Mouse (Mus musculus): ENCODE measurements around the gene Eml1. TPM values are rescaled to one million over a fixed set of nuclear protein-coding genes. Genes with fewer than 3 reads are reported as not detected.
A peak's percentile ranks its signal among the peaks of the same experiment; 100 is the strongest.
"Not testable (repeated sequence)": the region's sequence is repeated elsewhere in the genome, so short reads cannot be mapped to it uniquely, and the experiment has no call there.

Gene Eml1
- polyA plus RNA-seq, 1 experiment from 2014 or later = 68.6 TPM

DNA sequence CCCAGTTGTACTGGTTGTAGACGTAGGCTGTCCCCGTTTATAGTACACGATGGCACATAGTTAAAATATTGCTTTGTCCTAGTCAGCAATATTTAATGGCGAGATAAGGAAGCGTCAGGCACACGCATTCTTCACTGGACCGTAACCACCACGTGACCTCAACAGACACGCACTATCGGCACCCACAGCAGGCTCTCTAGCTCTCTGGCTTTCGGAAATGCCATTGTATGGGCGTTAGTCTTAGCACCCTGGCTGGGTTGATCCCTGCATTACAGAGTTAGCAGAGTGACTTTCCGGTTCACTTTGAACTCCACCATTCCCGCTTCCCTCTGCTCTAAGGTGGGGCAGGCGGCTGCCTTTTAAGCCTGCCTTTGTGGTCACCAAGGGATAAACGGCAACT, 132.8 kb downstream of the Eml1 start:
- no peak overlapping the region for H3K4me3 ChIP-seq (ENCODE audit: low read depth, low read length)
- 0 out of 2 replicates have a peak, but pooled peaks cover 3% of the 10 kb centered on the region for H3K36me3 ChIP-seq (ENCODE audit: control insufficient read depth, insufficient read depth, low read length)
- H3K4me1 ChIP-seq (ENCODE audit: control insufficient read depth, insufficient read depth, low read length) = no peaks in the 10 kb centered on the region
- H3K4me2 ChIP-seq (replicated peaks; ENCODE audit: low read depth, low read length) = peak overlapping the region; percentile 4; the same call in 1 of the 2 replicates
- H3K9me3 ChIP-seq (ENCODE audit: control insufficient read depth, low read depth, low read length) = no peaks in the 10 kb centered on the region
- 41% methylated on average over 16 of the region's 16 CpGs for WGBS
- H3K9ac ChIP-seq (replicated peaks; ENCODE audit: low read depth, low read length) = no peak overlapping the region
- no peak for ATAC-seq (ENCODE audit: insufficient number of reproducible peaks, insufficient read depth, low FRiP score, low read depth)
- H3K27ac ChIP-seq (ENCODE audit: low read length) = no peak overlapping the region
- no peaks in the 10 kb centered on the region for H3K27me3 ChIP-seq (ENCODE audit: control insufficient read depth, insufficient read depth, low read length)

GRCm38 (mm10) chr12:108505846-108506245, 135.1 kb downstream of the Eml1 start:
- H3K4me1 ChIP-seq (ENCODE audit: control insufficient read depth, insufficient read depth, low read length) = no peaks in the 10 kb centered on the region; the same call in 1 of the 2 replicates
- H3K9me3 ChIP-seq (ENCODE audit: control insufficient read depth, low read depth, low read length) = no peaks in the 10 kb centered on the region
- no peak overlapping the region for H3K9ac ChIP-seq (replicated peaks; ENCODE audit: low read depth, low read length)
- no peaks in the 10 kb centered on the region for H3K27me3 ChIP-seq (ENCODE audit: control insufficient read depth, insufficient read depth, low read length)
- no peak for ATAC-seq (ENCODE audit: insufficient number of reproducible peaks, insufficient read depth, low FRiP score, low read depth)
- 87% methylated on average over 2 of the region's 2 CpGs for WGBS
- no peak overlapping the region for H3K4me3 ChIP-seq (ENCODE audit: low read depth, low read length)
- H3K27ac ChIP-seq (ENCODE audit: low read length) = no peak overlapping the region
- 0 out of 2 replicates have a peak, but pooled peaks cover 3% of the 10 kb centered on the region for H3K36me3 ChIP-seq (ENCODE audit: control insufficient read depth, insufficient read depth, low read length)
- H3K4me2 ChIP-seq (replicated peaks; ENCODE audit: low read depth, low read length) = no peak overlapping the region

DNA sequence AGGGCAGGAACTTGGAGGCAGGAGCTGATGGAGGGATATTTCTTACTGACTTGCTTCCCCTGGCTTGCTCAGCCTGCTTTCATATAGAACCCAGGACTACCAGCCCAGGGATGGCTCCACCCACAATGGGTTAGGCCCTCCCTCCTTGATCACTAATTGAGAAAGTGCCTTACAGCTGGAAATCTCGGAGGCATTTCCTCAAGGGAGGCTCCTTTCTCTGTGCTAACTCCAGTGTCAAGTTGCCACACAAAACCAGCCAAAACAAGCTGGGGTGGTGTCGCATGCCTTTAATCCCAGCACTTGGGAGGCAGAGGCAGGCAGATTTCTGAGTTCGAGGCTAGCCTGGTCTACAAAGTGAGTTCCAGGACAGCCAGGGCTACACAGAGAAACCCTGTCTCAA, 136.3 kb downstream of the Eml1 start:
- ATAC-seq (ENCODE audit: insufficient number of reproducible peaks, insufficient read depth, low FRiP score, low read depth); H3K27me3 ChIP-seq (ENCODE audit: control insufficient read depth, insufficient read depth, low read length); H3K4me2 ChIP-seq (replicated peaks; ENCODE audit: low read depth, low read length); H3K4me3 ChIP-seq (ENCODE audit: low read depth, low read length); H3K9me3 ChIP-seq (ENCODE audit: control insufficient read depth, low read depth, low read length); H3K4me1 ChIP-seq (ENCODE audit: control insufficient read depth, insufficient read depth, low read length); H3K27ac ChIP-seq (ENCODE audit: low read length); H3K9ac ChIP-seq (replicated peaks; ENCODE audit: low read depth, low read length); H3K36me3 ChIP-seq (ENCODE audit: control insufficient read depth, insufficient read depth, low read length): not testable (repeated sequence)
- WGBS = 79% methylated on average over 3 of the region's 3 CpGs

GRCm38 (mm10) chr12:108510571-108510970, 139.8 kb downstream of the Eml1 start:
- no peak overlapping the region for H3K4me2 ChIP-seq (replicated peaks; ENCODE audit: low read depth, low read length)
- H3K27me3 ChIP-seq (ENCODE audit: control insufficient read depth, insufficient read depth, low read length) = no peaks in the 10 kb centered on the region
- no peak overlapping the region for H3K27ac ChIP-seq (ENCODE audit: low read length)
- no peaks in the 10 kb centered on the region for H3K9me3 ChIP-seq (ENCODE audit: control insufficient read depth, low read depth, low read length)
- no peak overlapping the region for H3K4me3 ChIP-seq (ENCODE audit: low read depth, low read length)
- H3K36me3 ChIP-seq (ENCODE audit: control insufficient read depth, insufficient read depth, low read length) = no peaks in the 10 kb centered on the region; the same call in 1 of the 2 replicates
- H3K4me1 ChIP-seq (ENCODE audit: control insufficient read depth, insufficient read depth, low read length) = no peaks in the 10 kb centered on the region; the same call in 1 of the 2 replicates
- H3K9ac ChIP-seq (replicated peaks; ENCODE audit: low read depth, low read length) = no peak overlapping the region
- ATAC-seq (ENCODE audit: insufficient number of reproducible peaks, insufficient read depth, low FRiP score, low read depth) = no peak
- WGBS = 61% methylated on average over 7 of the region's 7 CpGs

- Histone ChIP-seq H3K9me3 (ENCODE audit: control insufficient read depth, low read depth, low read length) (no peaks in the 10 kb centered on the region), H3K27ac (ENCODE audit: low read length) (no peak overlapping the region), H3K4me1 (ENCODE audit: control insufficient read depth, insufficient read depth, low read length) (no peaks in the 10 kb centered on the region; the same call in 1 of the 2 replicates), H3K4me3 (ENCODE audit: low read depth, low read length) (no peak overlapping the region), H3K9ac (replicated peaks; ENCODE audit: low read depth, low read length) (no peak overlapping the region), H3K36me3 (ENCODE audit: control insufficient read depth, insufficient read depth, low read length) (no peaks in the 10 kb centered on the region; the same call in 1 of the 2 replicates), H3K4me2 (replicated peaks; ENCODE audit: low read depth, low read length) (no peak overlapping the region), H3K27me3 (ENCODE audit: control insufficient read depth, insufficient read depth, low read length) (no peaks in the 10 kb centered on the region)
- no peak for ATAC-seq (ENCODE audit: insufficient number of reproducible peaks, insufficient read depth, low FRiP score, low read depth)
- WGBS = 3% methylated on average over 3 of the region's 3 CpGs
Observed at GRCm38 (mm10) chr12:108511009-108511408, 140.3 kb downstream of the Eml1 start.

GRCm38 (mm10) chr12:108515464-108515863, 144.7 kb downstream of the Eml1 start:
- ATAC-seq (ENCODE audit: insufficient number of reproducible peaks, insufficient read depth, low FRiP score, low read depth) = no peak
- Histone ChIP-seq H3K9me3 (ENCODE audit: control insufficient read depth, low read depth, low read length) (no peaks in the 10 kb centered on the region), H3K27me3 (ENCODE audit: control insufficient read depth, insufficient read depth, low read length) (no peaks in the 10 kb centered on the region), H3K4me3 (ENCODE audit: low read depth, low read length) (no peak overlapping the region), H3K4me2 (replicated peaks; ENCODE audit: low read depth, low read length) (no peak overlapping the region), H3K9ac (replicated peaks; ENCODE audit: low read depth, low read length) (no peak overlapping the region), H3K27ac (ENCODE audit: low read length) (no peak overlapping the region), H3K36me3 (ENCODE audit: control insufficient read depth, insufficient read depth, low read length) (no peaks in the 10 kb centered on the region; the same call in 1 of the 2 replicates), H3K4me1 (ENCODE audit: control insufficient read depth, insufficient read depth, low read length) (no peaks in the 10 kb centered on the region; the same call in 1 of the 2 replicates)
- WGBS = 92% methylated on average over 12 of the region's 12 CpGs

DNA sequence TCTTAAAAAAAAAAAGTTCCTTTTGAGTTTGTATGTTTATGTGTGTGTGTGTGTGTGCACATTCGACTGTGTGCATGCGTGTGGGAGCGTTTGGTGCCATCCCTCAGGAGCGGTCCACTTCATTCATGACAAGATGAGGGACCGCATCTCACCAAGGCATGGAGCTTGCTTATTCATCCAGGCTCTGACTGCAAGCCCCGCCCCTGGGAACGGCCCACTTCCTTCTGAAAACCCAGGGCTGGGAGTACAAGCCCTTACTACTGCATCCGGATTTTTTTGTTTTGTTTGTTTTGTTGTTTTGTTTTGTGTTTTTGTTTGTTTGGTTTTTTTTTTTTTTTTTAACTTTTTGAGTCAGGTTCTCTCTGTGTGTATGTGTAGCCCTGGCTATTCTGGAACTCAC, 148.6 kb downstream of the Eml1 start:
- Histone ChIP-seq H3K27ac (ENCODE audit: low read length) (no peak overlapping the region), H3K36me3 (ENCODE audit: control insufficient read depth, insufficient read depth, low read length) (peaks cover 16% of the 10 kb centered on the region), H3K9me3 (ENCODE audit: control insufficient read depth, low read depth, low read length) (no peaks in the 10 kb centered on the region), H3K4me1 (ENCODE audit: control insufficient read depth, insufficient read depth, low read length) (no peaks in the 10 kb centered on the region), H3K4me2 (replicated peaks; ENCODE audit: low read depth, low read length) (no peak overlapping the region), H3K4me3 (ENCODE audit: low read depth, low read length) (no peak overlapping the region), H3K9ac (replicated peaks; ENCODE audit: low read depth, low read length) (no peak overlapping the region), H3K27me3 (ENCODE audit: control insufficient read depth, insufficient read depth, low read length) (no peaks in the 10 kb centered on the region)
- WGBS = 68% methylated on average over 8 of the region's 8 CpGs
- ATAC-seq (ENCODE audit: insufficient number of reproducible peaks, insufficient read depth, low FRiP score, low read depth) = no peak

DNA sequence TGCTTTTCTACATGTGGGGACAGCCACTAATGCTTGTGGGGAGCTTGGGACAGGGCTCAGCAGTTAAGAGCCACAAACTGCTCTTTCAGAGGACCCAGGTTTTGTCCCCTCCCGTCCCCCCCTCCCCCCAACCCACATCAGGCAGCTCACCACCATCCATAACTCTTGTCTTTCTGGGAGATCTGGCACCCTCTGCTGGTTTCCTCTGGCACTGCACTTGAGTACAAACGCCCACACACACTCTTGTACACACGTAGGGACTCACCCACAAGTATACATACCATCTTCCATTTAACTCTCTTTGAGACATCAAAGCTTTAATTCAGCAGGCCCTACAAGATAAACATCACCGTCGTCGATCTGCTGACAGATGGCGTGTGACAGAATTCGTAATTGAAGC, 158.5 kb downstream of the Eml1 start:
- H3K4me1 ChIP-seq (ENCODE audit: control insufficient read depth, insufficient read depth, low read length) = no peaks in the 10 kb centered on the region
- H3K9ac ChIP-seq (replicated peaks; ENCODE audit: low read depth, low read length) = no peak overlapping the region
- no peaks in the 10 kb centered on the region for H3K27me3 ChIP-seq (ENCODE audit: control insufficient read depth, insufficient read depth, low read length)
- 44% methylated on average over 8 of the region's 8 CpGs for WGBS
- H3K4me3 ChIP-seq (ENCODE audit: low read depth, low read length) = no peak overlapping the region
- H3K4me2 ChIP-seq (replicated peaks; ENCODE audit: low read depth, low read length) = no peak overlapping the region
- H3K9me3 ChIP-seq (ENCODE audit: control insufficient read depth, low read depth, low read length) = no peaks in the 10 kb centered on the region
- H3K36me3 ChIP-seq (ENCODE audit: control insufficient read depth, insufficient read depth, low read length) = peaks cover 5% of the 10 kb centered on the region; the same call in 1 of the 2 replicates
- no peak overlapping the region for H3K27ac ChIP-seq (ENCODE audit: low read length)
- peak; percentile 23; the same call in 1 of the 2 replicates for ATAC-seq (ENCODE audit: insufficient number of reproducible peaks, insufficient read depth, low FRiP score, low read depth)

- Histone ChIP-seq H3K36me3 (ENCODE audit: control insufficient read depth, insufficient read depth, low read length) (peaks cover 25% of the 10 kb centered on the region), H3K9me3 (ENCODE audit: control insufficient read depth, low read depth, low read length) (no peaks in the 10 kb centered on the region), H3K4me2 (replicated peaks; ENCODE audit: low read depth, low read length) (no peak overlapping the region), H3K4me3 (ENCODE audit: low read depth, low read length) (no peak overlapping the region), H3K27ac (ENCODE audit: low read length) (no peak overlapping the region), H3K27me3 (ENCODE audit: control insufficient read depth, insufficient read depth, low read length) (no peaks in the 10 kb centered on the region), H3K9ac (replicated peaks; ENCODE audit: low read depth, low read length) (no peak overlapping the region), H3K4me1 (ENCODE audit: control insufficient read depth, insufficient read depth, low read length) (no peaks in the 10 kb centered on the region)
- WGBS = 83% methylated on average over 11 of the region's 11 CpGs
- no peak for ATAC-seq (ENCODE audit: insufficient number of reproducible peaks, insufficient read depth, low FRiP score, low read depth)
Observed at GRCm38 (mm10) chr12:108534484-108534883, 163.7 kb downstream of the Eml1 start.

Measured in stomach, embryonic 14.5 days (tissue).